Mouse (Mus musculus) neural tube, embryonic 15.5 days (tissue): ENCODE results near the gene Tcf7. TPM values are rescaled to one million over a fixed set of nuclear protein-coding genes. Genes with fewer than 3 reads are reported as not detected.

ENCODE experiments used
- ATAC-seq: fragments of 200-750 bp; cut with Nextera tagmentation; 2 replicates; pipeline ENCODE4 v1.8.0; 2017; ENCODE audit warnings: mild to moderate bottlenecking, moderate TSS enrichment, moderate library complexity; ENCODE audit not compliant: low FRiP score
- H3K27ac ChIP-seq: fragments of 300-500 bp; sonication (generic); replicated peaks from 2 replicates; pipeline ENCODE4 v1.5.1; 2015; ENCODE audit warnings: mild to moderate bottlenecking, inconsistent platforms
- H3K27me3 ChIP-seq: fragments of 300-500 bp; sonication (generic); replicated peaks from 2 replicates; pipeline ENCODE4 v1.6.1; 2015; ENCODE audit warnings: inconsistent platforms
- H3K36me3 ChIP-seq: fragments of 300-500 bp; sonication (generic); 2 replicates; pipeline ENCODE4 v1.6.1; 2015; ENCODE audit warnings: inconsistent platforms
- H3K4me1 ChIP-seq: fragments of 300-500 bp; sonication (generic); 2 replicates; pipeline ENCODE4 v1.6.1; 2015; ENCODE audit warnings: inconsistent platforms
- H3K4me2 ChIP-seq: fragments of 300-500 bp; sonication (generic); 2 replicates; pipeline ENCODE4 v1.6.1; 2015; ENCODE audit warnings: inconsistent platforms, mild to moderate bottlenecking, moderate library complexity
- H3K4me3 ChIP-seq: fragments of 300-500 bp; sonication (generic); replicated peaks from 2 replicates; pipeline ENCODE4 v1.5.1; 2015; ENCODE audit warnings: mild to moderate bottlenecking, inconsistent platforms
- H3K9ac ChIP-seq: fragments of 300-500 bp; sonication (generic); replicated peaks from 2 replicates; pipeline ENCODE4 v1.6.1; 2015; ENCODE audit warnings: mild to moderate bottlenecking, inconsistent platforms
- H3K9me3 ChIP-seq: fragments of 300-500 bp; sonication (generic); replicated peaks from 2 replicates; pipeline ENCODE4 v1.6.1; 2016; ENCODE audit warnings: inconsistent platforms
- polyA plus RNA-seq: library from polyadenylated mRNA; unstranded; fragments of >200 nt; fragmentation: Nextera tagmentation; extraction: Ambion mirVana; gene quantifications from 2 replicates; pipeline ENCODE4 v1.2.1, GENCODE M21; 2015

Tcf7 gene
- polyA plus RNA-seq, 1 experiment from 2014 or later, result 5.0 TPM

DNA sequence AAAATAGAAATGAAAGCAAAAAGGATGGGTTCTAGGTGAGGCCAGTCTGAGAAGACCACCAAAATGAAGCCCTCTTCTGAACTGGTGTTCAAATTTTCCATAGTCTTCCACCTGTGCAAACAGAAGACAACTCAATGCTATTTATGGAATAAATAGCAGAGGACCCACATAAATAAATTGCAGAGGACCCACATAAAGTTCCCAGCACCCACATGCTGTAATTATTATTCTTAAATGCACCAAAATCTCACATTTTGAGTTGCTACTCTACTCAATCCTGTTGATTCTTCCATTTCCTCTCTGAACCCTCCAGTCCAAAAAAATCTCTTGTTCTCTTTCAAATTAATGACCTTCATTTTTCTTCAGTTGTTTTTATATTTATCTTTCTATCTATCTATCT lies 68.9 kb downstream of the Tcf7 start, which contains the start of gene Olfr1371:
Gene Olfr1371, minus strand, starts transcription at position 101 of the 400 bp plus-strand sequence.
- Histone ChIP-seq H3K4me1 (no peaks in the 10 kb centered on the region), H3K4me2 (no peak within 1 kb of the TSS), H3K27me3 (no peaks in the 10 kb centered on the region), H3K36me3 (no peaks in the 10 kb centered on the region), H3K27ac (no peak within 1 kb of the TSS), H3K4me3 (no peak within 1 kb of the TSS), H3K9ac (no peak within 1 kb of the TSS), H3K9me3 (no peaks in the 10 kb centered on the region)
- no peak for ATAC-seq

Other genes with a start within 250 kb of the Tcf7 start
- gene Ppp2ca, start 184.3 kb downstream of the Tcf7 start, polyA plus RNA-seq, result 128 and 130 TPM in 2 replicates
- not detected in 2 replicates for gene Olfr1373, start 137.5 kb downstream of the Tcf7 start, polyA plus RNA-seq
- not detected in 2 replicates for gene Olfr1371, start 69.0 kb downstream of the Tcf7 start, polyA plus RNA-seq
- 1,008 and 1,082 TPM in 2 replicates for gene Skp1a, start 51.0 kb downstream of the Tcf7 start, polyA plus RNA-seq
- 362 and 402 TPM in 2 replicates for gene Vdac1, start 77.8 kb upstream of the Tcf7 start, polyA plus RNA-seq
- gene 9530068E07Rik, start 113.4 kb upstream of the Tcf7 start, polyA plus RNA-seq, result 122 and 133 TPM in 2 replicates